Mouse (Mus musculus): ENCODE data around the gene Tiam1. TPM values are rescaled to one million over a fixed set of nuclear protein-coding genes. Genes with fewer than 3 reads are reported as not detected.

Tiam1 gene
- polyA plus RNA-seq, 1 experiment from 2014 or later: 45.9 TPM

GRCm38 (mm10) chr16:89990288-89990955 lies 153.1 kb downstream of the Tiam1 start:
- H3K4me1 ChIP-seq: peaks cover 66% of the 10 kb centered on the region
- ATAC-seq (ENCODE audit: insufficient number of reproducible peaks, insufficient read depth, low FRiP score, low TSS enrichment, low read depth): no peak
- H3K27ac ChIP-seq: no peak overlapping the region
- no peaks in the 10 kb centered on the region for H3K27me3 ChIP-seq
- no peak overlapping the region for H3K4me2 ChIP-seq
- WGBS: 83% methylated on average over 5 of the region's 5 CpGs
- no peaks in the 10 kb centered on the region for H3K36me3 ChIP-seq
- no peak overlapping the region for H3K9ac ChIP-seq
- H3K9me3 ChIP-seq: no peaks in the 10 kb centered on the region
- H3K4me3 ChIP-seq: no peak overlapping the region

- no peaks in the 10 kb centered on the region for H3K9me3 ChIP-seq
- no peak overlapping the region for H3K4me3 ChIP-seq
- peak overlapping the region; percentile 5; the same call in 1 of the 2 replicates for H3K27ac ChIP-seq
- no peaks in the 10 kb centered on the region for H3K27me3 ChIP-seq
- H3K36me3 ChIP-seq: no peaks in the 10 kb centered on the region
- no peak for ATAC-seq (ENCODE audit: insufficient number of reproducible peaks, insufficient read depth, low FRiP score, low TSS enrichment, low read depth)
- peaks cover 63% of the 10 kb centered on the region for H3K4me1 ChIP-seq
- H3K4me2 ChIP-seq: no peak overlapping the region
- WGBS: 87% methylated on average over 10 of the region's 10 CpGs
- H3K9ac ChIP-seq: no peak overlapping the region
These were observed 153.8 kb downstream of the Tiam1 start for GRCm38 (mm10) chr16:89989816-89990215.

GRCm38 (mm10) chr16:89986672-89987362 lies 156.8 kb downstream of the Tiam1 start:
- no peak overlapping the region for H3K9ac ChIP-seq
- no peaks in the 10 kb centered on the region for H3K36me3 ChIP-seq
- H3K4me2 ChIP-seq: no peak overlapping the region
- H3K4me3 ChIP-seq: no peak overlapping the region
- WGBS: 87% methylated on average over 18 of the region's 18 CpGs
- H3K27me3 ChIP-seq: no peaks in the 10 kb centered on the region
- H3K27ac ChIP-seq: 0 out of 2 replicates have a peak overlapping the region, but pooled peaks have one; percentile 7
- no peaks in the 10 kb centered on the region for H3K9me3 ChIP-seq
- H3K4me1 ChIP-seq: peaks cover 48% of the 10 kb centered on the region
- no peak for ATAC-seq (ENCODE audit: insufficient number of reproducible peaks, insufficient read depth, low FRiP score, low TSS enrichment, low read depth)

GRCm38 (mm10) chr16:89985702-89986481 lies 157.7 kb downstream of the Tiam1 start:
- no peak overlapping the region for H3K9ac ChIP-seq
- H3K27me3 ChIP-seq: no peaks in the 10 kb centered on the region
- WGBS: 67% methylated on average over 20 of the region's 20 CpGs
- no peaks in the 10 kb centered on the region for H3K9me3 ChIP-seq
- peaks cover 38% of the 10 kb centered on the region for H3K4me1 ChIP-seq
- H3K4me3 ChIP-seq: no peak overlapping the region
- no peak overlapping the region for H3K4me2 ChIP-seq
- no peak for ATAC-seq (ENCODE audit: insufficient number of reproducible peaks, insufficient read depth, low FRiP score, low TSS enrichment, low read depth)
- no peaks in the 10 kb centered on the region for H3K36me3 ChIP-seq
- peak overlapping the region; percentile 23; the same call in 1 of the 2 replicates for H3K27ac ChIP-seq

- H3K4me3 ChIP-seq: no peak overlapping the region
- H3K9ac ChIP-seq: no peak overlapping the region
- H3K4me2 ChIP-seq: no peak overlapping the region
- no peaks in the 10 kb centered on the region for H3K36me3 ChIP-seq
- no peaks in the 10 kb centered on the region for H3K9me3 ChIP-seq
- ATAC-seq (ENCODE audit: insufficient number of reproducible peaks, insufficient read depth, low FRiP score, low TSS enrichment, low read depth): no peak
- WGBS: 85% methylated on average over 11 of the region's 11 CpGs
- H3K27me3 ChIP-seq: no peaks in the 10 kb centered on the region
- H3K4me1 ChIP-seq: peaks cover 11% of the 10 kb centered on the region; the same call in 1 of the 2 replicates
- no peak overlapping the region for H3K27ac ChIP-seq
These were observed 163.4 kb downstream of the Tiam1 start for GRCm38 (mm10) chr16:89980075-89980744.

- H3K9me3 ChIP-seq: no peaks in the 10 kb centered on the region
- H3K9ac ChIP-seq: no peak overlapping the region
- no peak overlapping the region for H3K4me2 ChIP-seq
- 86% methylated on average over 9 of the region's 9 CpGs for WGBS
- no peak overlapping the region for H3K27ac ChIP-seq
- H3K36me3 ChIP-seq: no peaks in the 10 kb centered on the region
- no peaks in the 10 kb centered on the region for H3K27me3 ChIP-seq
- peaks cover 13% of the 10 kb centered on the region for H3K4me1 ChIP-seq
- no peak for ATAC-seq (ENCODE audit: insufficient number of reproducible peaks, insufficient read depth, low FRiP score, low TSS enrichment, low read depth)
- no peak overlapping the region for H3K4me3 ChIP-seq
These were observed 168.1 kb downstream of the Tiam1 start for GRCm38 (mm10) chr16:89975441-89975840.

GRCm38 (mm10) chr16:89973814-89974712 lies 169.5 kb downstream of the Tiam1 start:
- H3K4me2 ChIP-seq: no peak overlapping the region
- no peak overlapping the region for H3K4me3 ChIP-seq
- H3K4me1 ChIP-seq: peaks cover 13% of the 10 kb centered on the region
- H3K27ac ChIP-seq: no peak overlapping the region
- no peak overlapping the region for H3K9ac ChIP-seq
- H3K27me3 ChIP-seq: no peaks in the 10 kb centered on the region
- H3K9me3 ChIP-seq: no peaks in the 10 kb centered on the region
- no peak for ATAC-seq (ENCODE audit: insufficient number of reproducible peaks, insufficient read depth, low FRiP score, low TSS enrichment, low read depth)
- WGBS: 73% methylated on average over 16 of the region's 16 CpGs
- H3K36me3 ChIP-seq: no peaks in the 10 kb centered on the region

- peak; percentile 48; the same call in 1 of the 2 replicates for ATAC-seq (ENCODE audit: insufficient number of reproducible peaks, insufficient read depth, low FRiP score, low TSS enrichment, low read depth)
- no peaks in the 10 kb centered on the region for H3K36me3 ChIP-seq
- no peak overlapping the region for H3K27ac ChIP-seq
- 92% methylated on average over 15 of the region's 15 CpGs for WGBS
- H3K4me2 ChIP-seq: no peak overlapping the region
- H3K27me3 ChIP-seq: no peaks in the 10 kb centered on the region
- H3K4me3 ChIP-seq: no peak overlapping the region
- H3K4me1 ChIP-seq: peaks cover 22% of the 10 kb centered on the region
- H3K9ac ChIP-seq: no peak overlapping the region
- no peaks in the 10 kb centered on the region for H3K9me3 ChIP-seq
These were observed 170.6 kb downstream of the Tiam1 start for GRCm38 (mm10) chr16:89972854-89973487.

- Histone ChIP-seq H3K27ac (no peak overlapping the region), H3K9ac (no peak overlapping the region), H3K4me2 (no peak overlapping the region), H3K27me3 (no peaks in the 10 kb centered on the region), H3K4me1 (peaks cover 23% of the 10 kb centered on the region), H3K9me3 (no peaks in the 10 kb centered on the region), H3K36me3 (no peaks in the 10 kb centered on the region), H3K4me3 (no peak overlapping the region)
- 79% methylated on average over 6 of the region's 6 CpGs for WGBS
- ATAC-seq (ENCODE audit: insufficient number of reproducible peaks, insufficient read depth, low FRiP score, low TSS enrichment, low read depth): no peak
These were observed 171.6 kb downstream of the Tiam1 start for GRCm38 (mm10) chr16:89972018-89972417.

- H3K4me1 ChIP-seq: peaks cover 14% of the 10 kb centered on the region
- ATAC-seq (ENCODE audit: insufficient number of reproducible peaks, insufficient read depth, low FRiP score, low TSS enrichment, low read depth): no peak
- WGBS: 64% methylated on average over 6 of the region's 6 CpGs
- H3K4me3 ChIP-seq: no peak overlapping the region
- H3K4me2 ChIP-seq: no peak overlapping the region
- no peaks in the 10 kb centered on the region; the same call in 1 of the 2 replicates for H3K36me3 ChIP-seq
- H3K27ac ChIP-seq: 0 out of 2 replicates have a peak overlapping the region, but pooled peaks have one; percentile 22
- H3K9me3 ChIP-seq: no peaks in the 10 kb centered on the region
- H3K27me3 ChIP-seq: no peaks in the 10 kb centered on the region
- peak overlapping the region; percentile 40; the same call in 1 of the 2 replicates for H3K9ac ChIP-seq
These were observed 175.5 kb downstream of the Tiam1 start for GRCm38 (mm10) chr16:89968058-89968457.

All from embryonic facial prominence, embryonic 13.5 days (tissue).